Comparison of ENCODE assay signal across 8 mouse cellular contexts in the genomic region with DNA sequence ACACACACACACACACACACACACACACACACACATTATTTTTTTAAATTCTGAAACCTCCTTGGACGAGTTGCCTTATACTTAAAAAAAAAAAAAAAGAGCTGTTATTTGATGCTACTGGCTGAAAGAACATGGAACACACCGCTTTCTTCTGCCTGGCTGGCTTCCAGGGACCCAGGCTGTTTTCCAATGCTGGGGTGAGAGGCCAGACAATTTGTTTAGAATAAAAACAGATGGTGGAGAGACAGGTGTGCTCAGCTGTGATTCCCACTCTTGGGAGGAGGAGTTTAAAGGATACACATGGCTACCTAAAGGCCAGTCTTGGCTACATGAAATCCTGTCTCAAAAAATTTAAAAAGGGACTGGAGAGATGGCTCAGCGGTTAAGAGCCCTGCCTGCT. TPM values are rescaled to one million over a fixed set of nuclear protein-coding genes. Genes with fewer than 3 reads are reported as not detected.
DNase-seq lines count a peak whose midpoint lies in the region; ATAC-seq and TF ChIP-seq lines count a peak whose summit lies in the region.

No protein-coding gene starts in this region.

- DNase-seq in embryo, embryonic 11 days, result peak; percentile 54
- DNase-seq in embryo, embryonic 10 days (ENCODE audit: low spot score), result no peak
- DNase-seq in embryonic facial prominence, embryonic 10.5 days (ENCODE audit: low spot score), result peak; percentile 49
- no peak for DNase-seq in hindbrain, embryonic 10.5 days (ENCODE audit: low spot score)
- peak; percentile 71 for DNase-seq in lung, postnatal 36 days
- DNase-seq in left cerebral cortex, adult 2 months (ENCODE audit: extremely low spot score in 1 of 2, low spot score in 2 of 2), result no peak
- no peak for DNase-seq in cerebellum, postnatal 36 days

- H3K27me3 ChIP-seq in embryonic facial prominence, embryonic 10.5 days (replicated peaks; ENCODE audit: low read depth, poor library complexity, severe bottlenecking), result no peaks in the 10 kb centered on the region
- no peaks in the 10 kb centered on the region for H3K27me3 ChIP-seq in hindbrain, embryonic 10.5 days (ENCODE audit: insufficient read depth, poor library complexity, severe bottlenecking)

- no peak for TF ChIP-seq CTCF in left cerebral cortex, adult 2 months (IDR thresholded peaks at IDR 0.05)

- H3K4me3 ChIP-seq in embryonic facial prominence, embryonic 10.5 days, result no peak overlapping the region
- H3K4me3 ChIP-seq in hindbrain, embryonic 10.5 days, result no peak overlapping the region
- no peak overlapping the region for H3K4me3 ChIP-seq in left cerebral cortex, adult 2 months

- no peaks in the 10 kb centered on the region for H3K36me3 ChIP-seq in embryonic facial prominence, embryonic 10.5 days (replicated peaks)
- peaks cover 6% of the 10 kb centered on the region; the same call in 1 of the 2 replicates for H3K36me3 ChIP-seq in hindbrain, embryonic 10.5 days

- 0 out of 2 replicates have a peak, but pooled peaks cover 4% of the 10 kb centered on the region for H3K9me3 ChIP-seq in embryonic facial prominence, embryonic 10.5 days
- H3K9me3 ChIP-seq in hindbrain, embryonic 10.5 days, result peaks cover 4% of the 10 kb centered on the region; the same call in 1 of the 2 replicates

- no peak for ATAC-seq in megakaryocyte-erythroid progenitor cell, adult 5-6 weeks (replicated peaks; ENCODE audit: low FRiP score, low TSS enrichment, poor library complexity, severe bottlenecking)

- H3K4me1 ChIP-seq in embryonic facial prominence, embryonic 10.5 days, result peaks cover 59% of the 10 kb centered on the region
- peaks cover 49% of the 10 kb centered on the region for H3K4me1 ChIP-seq in hindbrain, embryonic 10.5 days (replicated peaks)

- intact Hi-C loops in left cerebral cortex, adult 2 months (cut with DNase I), result no loop called here

- no peak overlapping the region; the same call in 1 of the 2 replicates for H3K27ac ChIP-seq in embryonic facial prominence, embryonic 10.5 days (replicated peaks)
- peak overlapping the region; percentile 18; the same call in 1 of the 2 replicates for H3K27ac ChIP-seq in hindbrain, embryonic 10.5 days
- H3K27ac ChIP-seq in left cerebral cortex, adult 2 months, result no peak overlapping the region

- 53% methylated on average over 3 of the region's 3 CpGs for WGBS in embryonic facial prominence, embryonic 10.5 days
- WGBS in hindbrain, embryonic 10.5 days, result 71% methylated on average over 3 of the region's 3 CpGs

RNA-seq across cellular contexts. Expression of gene Ccdc8, which starts 4.1 kb away (rescaled TPM):
- 10.5 and 11.9 TPM in 2 replicates for polyA plus RNA-seq in embryonic facial prominence, embryonic 10.5 days (2016; fragmentation: Nextera tagmentation; extraction: Ambion mirVana)
- polyA plus RNA-seq in hindbrain, embryonic 10.5 days (2016; fragmentation: Nextera tagmentation; extraction: Ambion mirVana), result 7.3 and 13.5 TPM in 2 replicates
- total RNA-seq in left cerebral cortex, adult 2 months (2021), result 1 to 10 TPM; 2.2 to 2.4 TPM
- 0.79 and 2.7 TPM in 2 replicates for total RNA-seq in megakaryocyte-erythroid progenitor cell, adult 5-6 weeks (2014; fragmentation: Nextera tagmentation)
- 1.1 and 5.3 TPM in 2 replicates for total RNA-seq in megakaryocyte-erythroid progenitor cell, adult 5-6 weeks (2017)

RNA-seq across cellular contexts. Expression of gene Gm42372, which starts 5.5 kb away (rescaled TPM):
- polyA plus RNA-seq in embryonic facial prominence, embryonic 10.5 days (2016; fragmentation: Nextera tagmentation; extraction: Ambion mirVana), result 0.59 and 0.86 TPM in 2 replicates
- polyA plus RNA-seq in hindbrain, embryonic 10.5 days (2016; fragmentation: Nextera tagmentation; extraction: Ambion mirVana), result 0.91 and 0.93 TPM in 2 replicates
- 10 to 100 TPM; 62.3 to 67.7 TPM for total RNA-seq in left cerebral cortex, adult 2 months (2021)
- 0.28 and 0.35 TPM in 2 replicates for total RNA-seq in megakaryocyte-erythroid progenitor cell, adult 5-6 weeks (2014; fragmentation: Nextera tagmentation)
- not detected in 2 replicates for total RNA-seq in megakaryocyte-erythroid progenitor cell, adult 5-6 weeks (2017)

RNA-seq across cellular contexts. Expression of gene Pnmal1, which starts 28.9 kb away (rescaled TPM):
- 3.4 and 4.0 TPM in 2 replicates for polyA plus RNA-seq in embryonic facial prominence, embryonic 10.5 days (2016; fragmentation: Nextera tagmentation; extraction: Ambion mirVana)
- polyA plus RNA-seq in hindbrain, embryonic 10.5 days (2016; fragmentation: Nextera tagmentation; extraction: Ambion mirVana), result 5.8 and 12.7 TPM in 2 replicates
- total RNA-seq in left cerebral cortex, adult 2 months (2021), result 100 to 1,000 TPM; 106 to 118 TPM
- not detected in 2 replicates for total RNA-seq in megakaryocyte-erythroid progenitor cell, adult 5-6 weeks (2014; fragmentation: Nextera tagmentation)
- total RNA-seq in megakaryocyte-erythroid progenitor cell, adult 5-6 weeks (2017), result not detected in 2 replicates

RNA-seq across cellular contexts. Expression of gene Ppp5c, which starts 39.3 kb away (rescaled TPM):
- 138 and 146 TPM in 2 replicates for polyA plus RNA-seq in embryonic facial prominence, embryonic 10.5 days (2016; fragmentation: Nextera tagmentation; extraction: Ambion mirVana)
- polyA plus RNA-seq in hindbrain, embryonic 10.5 days (2016; fragmentation: Nextera tagmentation; extraction: Ambion mirVana), result 126 and 136 TPM in 2 replicates
- 100 to 1,000 TPM; 163 to 168 TPM for total RNA-seq in left cerebral cortex, adult 2 months (2021)
- total RNA-seq in megakaryocyte-erythroid progenitor cell, adult 5-6 weeks (2014; fragmentation: Nextera tagmentation), result 148 and 150 TPM in 2 replicates
- 58.8 and 82.4 TPM in 2 replicates for total RNA-seq in megakaryocyte-erythroid progenitor cell, adult 5-6 weeks (2017)

RNA-seq across cellular contexts. Expression of gene Pnmal2, which starts 43.9 kb away (rescaled TPM):
- 2.9 and 4.6 TPM in 2 replicates for polyA plus RNA-seq in embryonic facial prominence, embryonic 10.5 days (2016; fragmentation: Nextera tagmentation; extraction: Ambion mirVana)
- 4.0 and 12.2 TPM in 2 replicates for polyA plus RNA-seq in hindbrain, embryonic 10.5 days (2016; fragmentation: Nextera tagmentation; extraction: Ambion mirVana)
- total RNA-seq in left cerebral cortex, adult 2 months (2021), result 100 to 1,000 TPM; 304 to 311 TPM
- not detected in 2 replicates for total RNA-seq in megakaryocyte-erythroid progenitor cell, adult 5-6 weeks (2014; fragmentation: Nextera tagmentation)
- total RNA-seq in megakaryocyte-erythroid progenitor cell, adult 5-6 weeks (2017), result not detected in 2 replicates

Comparison
In these comparisons a context has a peak if more than half of its experiments do, and no peak if none do; other contexts are left out.
1. DNase-seq: peak in embryo, embryonic 11 days (single experiment), embryonic facial prominence, embryonic 10.5 days (single experiment) and lung, postnatal 36 days (single experiment); none in embryo, embryonic 10 days (single experiment), hindbrain, embryonic 10.5 days (single experiment), left cerebral cortex, adult 2 months (0 of 2) and cerebellum, postnatal 36 days (0 of 2).
2. RNA of gene Gm42372, which starts 5.5 kb away (total RNA-seq): 62.3 to 67.7 TPM in left cerebral cortex, adult 2 months; 0.28 to 0.35 TPM in megakaryocyte-erythroid progenitor cell, adult 5-6 weeks; every median in the first group is over 10 times any median in the second.
3. RNA of gene Pnmal1, which starts 28.9 kb away (total RNA-seq): 106 to 118 TPM in left cerebral cortex, adult 2 months; not detected in megakaryocyte-erythroid progenitor cell, adult 5-6 weeks; every median in the first group is over 100 times any median in the second.